Mouse (Mus musculus): ENCODE results near the gene Cd63. TPM values are rescaled to one million over a fixed set of nuclear protein-coding genes. Genes with fewer than 3 reads are reported as not detected.

The Cd63 gene
- total RNA-seq (2017): 38.5 and 39.6 TPM in 2 replicates

DNA sequence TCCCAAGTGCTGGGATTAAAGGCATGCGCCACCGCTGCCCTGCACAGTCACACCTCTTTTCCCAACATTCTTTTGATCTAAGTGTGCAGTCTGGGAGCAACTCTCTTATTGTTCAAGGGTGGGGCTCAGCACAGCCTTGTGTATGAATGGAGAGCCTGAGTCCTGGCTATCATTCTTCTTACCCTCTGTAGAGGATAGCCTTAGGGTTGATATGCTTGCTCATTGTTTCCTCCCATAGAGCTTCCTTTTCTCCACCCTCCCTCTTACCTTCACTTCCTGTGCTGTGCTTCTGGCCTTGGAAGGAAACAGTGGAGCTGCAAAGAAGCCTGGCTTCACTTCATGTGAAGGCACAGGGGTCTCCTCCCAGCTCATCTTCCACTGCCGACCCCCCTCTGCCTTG is at the start of gene Cd63:
Gene Cd63 (plus strand): TSS at position 292 of the 400 bp plus-strand sequence.
- peak; percentile 43; the same call in 1 of the 2 replicates for ATAC-seq (replicated peaks; ENCODE audit: low read depth, poor library complexity, severe bottlenecking)

DNA sequence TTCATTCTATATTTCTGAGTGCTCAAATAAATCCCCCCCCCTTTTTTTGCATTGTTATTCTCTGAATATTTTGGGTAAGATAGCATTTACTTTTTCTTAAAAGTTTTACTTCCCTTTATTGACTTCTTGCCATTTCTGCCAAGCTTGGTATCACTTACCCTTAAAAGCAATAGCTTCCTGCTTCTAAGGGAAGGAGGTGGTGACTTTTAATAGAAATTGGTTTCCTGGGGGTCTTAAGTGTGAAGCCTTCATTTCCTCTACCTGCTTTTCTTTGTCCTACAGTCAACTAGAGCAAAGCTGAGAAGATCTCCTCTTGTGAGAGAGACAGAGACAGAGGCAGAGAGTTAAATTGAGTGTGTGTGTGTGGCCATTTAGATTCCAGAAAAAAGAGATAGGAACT is 39.6 kb upstream of the Cd63 start:
- ATAC-seq (replicated peaks; ENCODE audit: low read depth, poor library complexity, severe bottlenecking): 0 out of 2 replicates have a peak, but pooled peaks have one; percentile 45

DNA sequence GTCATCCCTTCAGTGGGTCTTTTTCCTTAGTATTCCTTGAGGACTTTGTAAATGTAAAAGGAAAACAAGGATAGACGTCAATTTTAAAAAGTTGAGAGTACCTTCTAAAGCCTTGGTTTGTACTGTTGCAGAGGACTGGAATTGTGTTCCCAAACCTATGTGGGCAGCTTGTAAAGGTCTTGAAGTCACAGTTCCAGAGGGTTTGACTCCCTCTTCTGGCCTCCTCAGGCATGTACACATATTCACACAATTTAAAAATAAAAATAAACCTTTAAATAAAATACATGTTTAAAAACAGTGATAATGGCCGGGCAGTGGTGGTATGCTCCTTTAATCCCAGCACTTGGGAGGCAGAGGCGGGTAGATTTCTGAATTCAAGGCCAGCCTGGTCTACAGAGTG is 34.7 kb upstream of the Cd63 start:
- 0 out of 2 replicates have a peak, but pooled peaks have one; percentile 54 for ATAC-seq (replicated peaks; ENCODE audit: low read depth, poor library complexity, severe bottlenecking)

DNA sequence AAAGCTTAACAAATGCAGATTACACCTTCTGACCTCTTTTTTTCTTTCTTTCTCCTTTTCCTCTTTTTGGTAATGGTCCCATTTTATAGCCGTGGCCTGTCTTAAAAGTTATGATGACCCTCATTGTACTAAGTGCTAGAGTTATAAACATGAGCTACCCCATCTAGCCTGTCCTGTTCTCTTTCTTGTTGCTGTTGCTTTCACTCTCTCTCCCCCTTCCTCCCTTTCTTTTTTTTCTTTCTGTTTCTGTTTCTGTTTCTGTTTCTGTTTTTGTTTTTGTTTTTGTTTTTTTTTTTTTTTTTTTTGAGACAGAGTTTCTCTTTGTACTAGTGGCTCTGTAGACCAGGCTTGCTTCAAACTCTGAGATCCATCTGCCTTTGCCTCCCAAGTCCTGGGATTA is 34.3 kb upstream of the Cd63 start:
- ATAC-seq (replicated peaks; ENCODE audit: low read depth, poor library complexity, severe bottlenecking): no peak

DNA sequence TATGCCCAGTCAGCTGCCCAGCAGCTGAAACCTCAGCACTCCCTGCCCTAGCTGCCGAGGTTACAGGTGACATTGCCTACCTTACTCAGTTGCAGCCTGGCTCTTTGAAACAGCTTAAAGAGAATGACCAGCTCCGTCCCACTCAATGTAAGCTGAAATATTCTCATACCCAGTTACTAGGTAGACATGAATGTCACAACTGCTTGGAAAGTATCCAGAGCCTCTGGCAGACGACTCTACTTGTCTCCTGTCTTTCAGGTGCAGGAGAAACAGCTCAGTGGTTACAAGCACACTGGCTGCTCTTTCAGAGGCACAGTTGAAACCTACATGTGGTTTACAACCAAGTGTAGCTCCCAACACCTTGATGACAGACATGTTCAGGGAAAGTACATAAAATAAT is 30.4 kb upstream of the Cd63 start:
- ATAC-seq (replicated peaks; ENCODE audit: low read depth, poor library complexity, severe bottlenecking): no peak

DNA sequence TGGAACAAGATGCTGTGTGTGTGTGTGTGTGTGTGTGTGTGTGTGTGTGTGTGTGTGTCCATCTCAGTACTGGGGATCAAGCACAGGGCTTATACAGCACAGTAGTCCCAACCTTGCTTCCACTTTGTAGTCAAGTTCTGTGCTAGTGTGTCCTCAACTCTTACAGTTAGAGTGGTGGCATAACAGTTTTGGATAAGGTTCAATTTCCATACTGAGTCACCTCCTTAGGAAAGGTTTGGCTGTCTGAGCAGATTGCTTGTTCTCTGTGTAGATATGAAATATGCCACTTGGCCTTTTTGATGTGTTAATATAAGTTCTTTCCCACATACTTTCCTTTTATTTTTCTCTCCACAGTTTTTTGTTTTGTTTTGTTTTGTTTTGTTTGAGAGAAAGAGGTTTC is 22.5 kb upstream of the Cd63 start:
- ATAC-seq (replicated peaks; ENCODE audit: low read depth, poor library complexity, severe bottlenecking): no peak

DNA sequence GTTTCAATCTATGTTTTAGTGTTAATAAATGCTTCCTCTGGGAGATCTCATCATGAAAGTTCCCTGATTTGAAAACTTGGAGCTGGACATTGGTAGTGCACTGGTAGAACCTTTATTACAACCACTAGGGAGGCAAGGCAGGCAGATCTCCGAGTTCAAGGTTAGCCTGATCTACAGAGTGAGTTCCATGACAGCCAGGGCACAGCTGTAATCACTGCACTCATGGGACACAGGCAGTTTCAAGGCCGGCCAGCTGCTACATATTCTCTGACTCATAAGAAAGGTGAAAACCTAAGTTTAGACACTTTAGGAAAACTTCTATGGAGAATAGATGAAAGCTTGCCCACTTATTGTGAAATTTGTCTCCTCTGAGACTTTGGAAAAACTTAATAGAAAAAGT is 22.0 kb upstream of the Cd63 start:
- no peak for ATAC-seq (replicated peaks; ENCODE audit: low read depth, poor library complexity, severe bottlenecking)

DNA sequence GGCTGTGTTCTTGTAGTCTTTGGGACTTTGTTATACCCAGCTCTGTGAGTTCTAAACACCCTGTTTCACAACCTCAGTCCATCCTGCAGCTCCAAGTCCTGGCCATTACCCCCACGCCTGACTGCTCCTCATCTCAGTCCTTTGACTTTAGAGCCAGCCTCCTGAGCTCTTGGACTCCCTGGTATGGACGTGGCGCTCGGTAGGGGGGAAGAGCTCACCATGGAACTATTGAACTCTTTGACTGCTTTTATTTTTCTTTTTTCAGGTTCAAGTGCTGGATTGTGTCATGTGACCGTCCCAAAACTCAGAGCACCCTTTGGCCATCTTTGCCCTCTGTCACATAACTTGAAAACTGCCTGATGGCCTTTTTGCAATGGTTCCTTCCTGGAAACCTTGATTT is 18.7 kb upstream of the Cd63 start:
- ATAC-seq (replicated peaks; ENCODE audit: low read depth, poor library complexity, severe bottlenecking): no peak

DNA sequence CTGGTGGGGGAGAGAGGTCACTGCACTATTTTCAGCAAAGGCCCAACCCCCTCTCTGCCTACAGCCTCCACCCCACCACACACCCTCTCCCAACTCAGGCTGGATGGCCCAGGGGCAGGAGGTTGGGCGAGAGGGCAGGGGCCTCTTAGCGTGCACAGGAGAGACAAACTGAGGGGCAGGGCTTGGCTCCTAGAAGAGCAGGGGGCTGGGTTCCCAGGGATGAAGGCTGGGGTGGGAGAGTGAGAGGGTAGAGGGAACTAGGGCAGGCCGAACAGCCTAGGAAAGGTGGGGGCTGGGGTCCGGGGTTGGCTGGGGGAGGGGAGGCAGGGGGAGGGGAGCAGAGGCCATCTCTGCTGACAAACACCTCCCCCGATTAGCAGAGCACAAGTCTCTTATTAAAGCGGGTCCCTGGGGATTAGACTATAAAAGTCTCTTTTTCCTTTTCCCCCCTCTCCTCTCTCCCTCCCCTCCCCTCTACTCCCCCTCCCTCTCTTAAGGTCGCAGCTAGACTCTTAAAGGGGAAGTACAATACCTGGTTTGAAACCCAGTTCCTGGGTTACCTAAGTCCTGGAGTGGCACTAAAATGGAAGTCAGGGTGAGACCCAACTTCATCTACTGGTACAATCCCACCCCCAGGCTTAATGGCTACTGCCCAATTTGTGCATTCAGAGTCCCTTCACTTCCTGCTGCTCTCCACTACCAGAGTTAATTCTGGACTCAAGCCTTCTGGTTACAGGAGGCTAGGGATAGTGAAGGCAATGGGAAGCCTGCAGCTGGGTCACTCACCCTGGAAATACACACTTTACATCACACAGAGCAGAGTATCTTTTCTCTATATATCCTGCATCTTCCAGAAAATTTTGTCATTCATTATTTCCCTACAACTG is 11.6 kb upstream of the Cd63 start:
- no peak for ATAC-seq (replicated peaks; ENCODE audit: low read depth, poor library complexity, severe bottlenecking)

DNA sequence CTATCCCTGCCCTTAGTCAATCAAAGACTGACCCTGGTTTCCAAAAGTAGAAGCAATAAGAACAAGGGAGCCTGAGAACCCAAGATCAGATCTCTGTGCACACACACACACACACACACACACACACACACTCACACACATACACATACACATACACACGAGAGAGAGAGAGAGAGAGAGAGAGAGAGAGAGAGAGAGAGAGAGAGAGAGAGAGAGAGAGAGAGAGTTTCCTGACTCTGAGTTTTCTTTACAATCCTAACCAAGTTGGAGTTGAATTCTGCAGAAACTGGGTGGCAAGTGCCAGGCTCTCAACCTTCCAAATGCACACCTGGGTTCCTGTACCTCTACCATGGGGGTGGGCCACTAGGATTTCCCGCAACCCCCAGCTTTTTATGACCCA is 10.9 kb upstream of the Cd63 start:
- no peak for ATAC-seq (replicated peaks; ENCODE audit: low read depth, poor library complexity, severe bottlenecking)

DNA sequence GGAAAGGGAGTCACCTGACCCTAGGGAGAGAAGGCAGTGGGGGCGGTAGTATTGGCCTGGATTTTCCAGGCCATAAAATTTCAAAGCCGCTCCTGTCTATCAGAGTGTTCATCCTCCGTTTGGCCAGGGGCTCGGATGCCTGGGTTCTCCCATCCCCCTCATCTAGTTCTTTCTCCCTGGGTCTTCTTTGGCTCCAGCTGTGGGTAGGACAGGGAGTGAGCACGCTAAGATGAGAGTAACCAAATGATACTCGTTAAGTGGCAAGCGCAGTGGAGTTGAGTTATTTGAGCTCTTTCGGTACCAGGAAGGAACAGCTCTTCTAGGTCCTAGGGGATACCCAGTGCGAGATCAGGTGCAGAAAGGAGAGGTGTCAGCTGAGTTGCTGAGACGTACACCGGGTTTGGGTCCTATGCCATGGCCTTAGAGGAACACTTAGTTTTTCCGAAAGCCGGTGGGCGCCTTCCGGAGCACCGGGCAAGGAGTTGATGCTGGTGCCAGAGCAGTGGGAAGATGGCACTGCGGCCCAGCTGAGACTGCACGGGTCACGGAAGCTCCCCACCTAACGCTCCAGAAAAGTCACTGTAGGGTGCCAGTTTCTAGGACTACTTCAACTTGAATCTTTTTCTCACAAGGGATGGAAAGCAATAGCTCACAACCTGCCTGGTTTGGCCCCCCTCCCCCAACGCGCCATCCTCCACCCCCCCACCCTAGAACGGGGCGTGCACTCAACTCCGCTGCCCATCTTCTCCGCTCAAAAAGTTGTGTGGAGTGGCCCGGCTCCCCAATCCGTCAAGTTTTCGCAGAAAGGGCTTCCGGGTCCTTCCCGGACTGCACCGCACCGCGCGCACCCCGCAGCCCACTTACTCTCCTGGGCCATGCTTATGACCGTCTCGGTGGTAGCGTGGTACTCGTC is 10.2 kb upstream of the Cd63 start:
- 0 out of 2 replicates have a peak, but pooled peaks have one; percentile 5 for ATAC-seq (replicated peaks; ENCODE audit: low read depth, poor library complexity, severe bottlenecking)

DNA sequence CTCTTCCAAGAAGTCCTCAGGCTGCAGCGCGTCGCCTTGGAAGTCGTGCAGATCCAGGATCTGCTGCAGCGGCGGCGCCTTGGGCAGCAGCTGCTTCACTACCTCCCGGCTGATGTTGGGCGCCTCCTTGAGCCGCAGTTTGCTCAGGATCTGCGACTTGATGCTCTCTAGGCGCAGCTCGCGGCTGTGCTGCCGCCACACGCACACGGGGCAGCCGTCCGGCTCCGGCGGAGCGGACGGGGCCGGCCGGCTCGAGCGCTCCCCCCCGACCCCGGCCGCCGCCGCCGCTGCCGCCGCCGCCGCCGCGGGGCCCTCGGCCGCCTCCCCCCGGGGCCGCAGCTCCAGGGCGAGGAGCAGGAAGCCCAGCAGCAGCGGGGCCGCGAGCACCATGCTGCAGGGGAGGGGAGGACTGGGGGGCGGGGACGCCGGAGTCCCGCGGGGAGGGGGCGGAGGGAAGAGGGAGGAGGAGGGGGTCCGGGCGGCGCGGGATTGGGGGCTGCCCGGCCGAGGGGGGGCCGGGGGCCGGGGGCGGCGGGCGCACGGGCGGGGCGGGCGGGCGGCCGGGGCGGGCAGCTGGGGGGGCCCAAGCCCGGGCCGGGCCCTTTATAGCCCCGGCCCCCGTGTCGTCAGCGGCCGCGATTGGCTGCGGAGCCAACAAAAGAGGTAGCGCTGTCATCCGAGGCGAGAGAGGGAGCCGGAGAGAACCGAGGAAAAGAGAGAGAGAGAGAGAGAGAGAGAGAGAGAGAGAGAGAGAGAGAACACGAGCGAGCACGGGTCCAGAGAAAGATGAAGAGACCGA is 9.3 kb upstream of the Cd63 start, which contains the start of gene Gdf11:
Gene Gdf11 (minus strand): TSS at position 423 of the 799 bp plus-strand sequence.
- 0 out of 2 replicates have a peak, but pooled peaks have one; percentile 13 for ATAC-seq (replicated peaks; ENCODE audit: low read depth, poor library complexity, severe bottlenecking)

DNA sequence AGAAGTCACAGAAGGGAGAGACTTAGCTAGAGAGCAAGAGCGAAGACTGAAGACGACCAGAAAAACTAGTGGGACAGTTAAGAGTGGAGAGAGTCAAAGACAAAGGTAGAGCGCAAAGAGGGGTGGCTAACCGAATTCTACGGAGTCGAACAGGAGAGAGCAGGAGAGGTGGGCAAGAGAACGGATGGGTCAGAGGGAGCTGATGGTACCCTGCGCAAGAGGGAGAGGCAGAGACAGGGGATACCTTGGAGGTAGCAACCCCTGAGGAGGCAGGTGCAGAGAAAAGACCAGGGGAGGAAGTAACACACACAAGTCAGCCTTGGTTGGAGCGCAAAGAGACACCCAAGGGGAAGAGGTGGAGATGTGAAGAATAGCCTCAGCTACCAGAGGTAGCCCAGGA is 8.5 kb upstream of the Cd63 start:
- no peak for ATAC-seq (replicated peaks; ENCODE audit: low read depth, poor library complexity, severe bottlenecking)

DNA sequence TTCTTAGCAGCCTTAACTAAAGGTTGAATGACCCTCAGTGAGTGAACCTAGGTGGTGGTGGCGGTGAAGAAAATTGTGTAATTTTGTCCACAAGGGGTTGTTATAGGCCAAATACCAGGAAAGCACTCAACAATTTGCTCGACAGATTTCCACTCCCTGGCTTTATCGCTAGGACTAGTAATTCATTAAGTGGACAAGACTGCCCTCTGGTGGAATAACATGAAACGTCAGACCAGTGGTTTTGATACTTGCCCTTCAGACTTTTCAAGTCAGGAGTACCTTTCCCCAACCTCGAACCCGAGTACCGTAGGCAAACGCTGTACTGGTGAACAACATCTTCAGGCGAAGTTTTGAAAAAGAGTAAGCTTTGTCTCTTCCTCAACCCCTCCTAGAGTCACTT is 5.4 kb upstream of the Cd63 start:
- peak; percentile 71 for ATAC-seq (replicated peaks; ENCODE audit: low read depth, poor library complexity, severe bottlenecking)

DNA sequence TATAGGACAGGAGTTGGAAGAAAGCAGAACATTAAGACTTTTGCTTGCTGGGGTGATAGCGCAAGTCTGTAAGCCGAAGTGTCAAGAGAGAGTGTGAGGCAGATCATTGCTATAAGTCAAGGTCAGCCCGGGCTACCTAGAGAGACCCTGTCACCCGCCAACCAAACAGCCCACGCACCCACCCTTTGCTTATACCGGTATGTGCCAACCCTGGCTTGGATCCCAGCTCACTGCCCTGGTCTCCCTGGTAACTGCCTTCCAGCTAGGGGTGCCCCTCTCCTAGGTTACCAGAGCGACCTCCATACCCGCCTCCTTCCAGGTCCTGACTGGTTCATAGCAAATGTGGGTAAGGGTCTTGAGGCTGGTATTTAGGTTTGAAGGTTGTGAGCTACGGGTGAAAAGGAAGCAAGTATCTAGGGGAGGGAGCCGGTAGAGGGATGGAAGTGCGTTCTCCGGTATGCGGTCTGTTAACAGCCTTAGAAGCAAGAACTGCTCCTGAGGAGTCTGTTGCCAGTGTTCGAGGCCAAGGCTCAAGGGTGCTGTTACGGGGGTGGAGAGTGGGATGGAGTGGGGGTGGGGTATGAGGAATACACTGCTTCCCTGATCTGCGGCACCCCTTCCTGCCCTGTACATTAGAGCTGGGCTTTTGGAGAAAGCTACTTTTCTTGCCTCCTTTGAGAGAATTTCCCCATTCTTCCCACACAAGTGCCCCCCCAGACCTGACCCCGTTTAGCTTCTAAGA is 4.7 kb upstream of the Cd63 start:
- ATAC-seq (replicated peaks; ENCODE audit: low read depth, poor library complexity, severe bottlenecking): peak; percentile 7; the same call in 1 of the 2 replicates

DNA sequence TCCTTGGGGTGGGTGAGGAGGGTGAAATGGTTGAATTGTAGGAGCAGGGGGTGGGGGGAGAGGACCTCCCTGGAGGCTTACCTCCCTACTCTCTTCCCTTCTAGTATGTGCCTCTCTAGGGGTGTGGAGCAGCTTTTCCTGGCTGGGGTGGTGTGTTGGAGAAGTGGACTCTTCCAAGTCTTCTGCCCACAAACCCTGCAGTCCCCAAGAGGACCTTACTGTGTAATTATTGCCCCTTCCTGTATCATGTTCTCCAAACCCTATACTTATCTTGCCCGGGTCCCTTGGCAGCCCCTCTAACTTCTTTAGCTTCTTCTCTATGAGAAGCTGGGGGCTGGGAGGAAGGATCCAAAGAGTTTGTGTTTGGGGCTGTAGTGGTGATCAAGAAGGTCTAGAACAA is 4.0 kb upstream of the Cd63 start:
- no peak for ATAC-seq (replicated peaks; ENCODE audit: low read depth, poor library complexity, severe bottlenecking)

DNA sequence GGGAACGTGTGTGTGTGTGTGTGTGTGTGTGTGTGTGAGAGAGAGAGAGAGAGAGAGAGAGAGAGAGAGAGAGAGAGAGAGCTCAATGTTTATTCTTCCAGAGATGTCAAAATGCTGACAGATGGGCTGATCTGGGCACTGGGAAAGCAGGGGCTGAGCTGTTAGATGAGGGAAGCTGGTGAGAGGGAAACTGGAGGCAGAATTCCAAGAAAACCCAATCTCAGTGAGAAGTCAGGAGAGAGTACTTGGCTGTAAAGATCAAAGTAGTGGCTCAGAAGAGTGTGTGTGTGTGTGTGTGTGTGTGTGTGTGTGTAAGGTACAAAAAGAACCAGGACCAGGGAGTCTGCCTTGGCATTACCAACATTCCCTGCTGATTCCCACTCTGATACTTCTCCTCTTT is 3.3 kb upstream of the Cd63 start:
- no peak for ATAC-seq (replicated peaks; ENCODE audit: low read depth, poor library complexity, severe bottlenecking)

DNA sequence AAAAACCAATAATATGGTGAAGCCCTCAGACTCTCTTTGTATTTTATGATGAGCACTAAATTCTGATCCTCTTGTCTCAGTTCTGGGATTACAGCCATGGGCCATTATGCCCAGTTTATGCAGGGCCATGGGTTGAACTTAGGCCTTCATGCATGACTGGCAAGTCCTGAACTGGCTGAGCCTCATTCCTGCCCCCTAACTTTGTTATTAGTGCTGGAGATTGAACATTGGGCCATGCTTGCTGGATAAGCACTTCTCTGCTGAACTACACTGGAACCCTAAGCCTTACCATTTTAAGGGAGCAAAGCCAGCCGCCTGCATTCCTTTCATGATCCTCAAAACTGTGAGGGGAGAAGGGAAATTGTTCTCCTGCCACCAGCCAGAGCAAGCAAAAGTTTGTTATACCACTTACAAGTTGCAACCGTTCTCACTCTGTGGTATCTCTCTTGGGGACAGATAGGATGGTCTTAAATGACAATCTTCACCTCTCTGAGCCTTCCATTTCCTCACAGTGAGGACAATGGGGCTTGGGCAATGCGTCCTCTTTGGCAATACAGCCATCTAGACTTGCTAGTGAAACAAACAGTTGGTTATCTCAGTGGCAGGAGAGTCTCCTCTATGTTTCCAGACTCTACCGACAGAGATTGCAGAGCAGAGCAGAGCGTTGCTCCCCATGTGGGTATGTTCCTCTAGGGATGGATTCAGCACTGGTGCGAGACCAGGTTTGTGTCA is 864 bp upstream of the Cd63 start:
- ATAC-seq (replicated peaks; ENCODE audit: low read depth, poor library complexity, severe bottlenecking): no peak

DNA sequence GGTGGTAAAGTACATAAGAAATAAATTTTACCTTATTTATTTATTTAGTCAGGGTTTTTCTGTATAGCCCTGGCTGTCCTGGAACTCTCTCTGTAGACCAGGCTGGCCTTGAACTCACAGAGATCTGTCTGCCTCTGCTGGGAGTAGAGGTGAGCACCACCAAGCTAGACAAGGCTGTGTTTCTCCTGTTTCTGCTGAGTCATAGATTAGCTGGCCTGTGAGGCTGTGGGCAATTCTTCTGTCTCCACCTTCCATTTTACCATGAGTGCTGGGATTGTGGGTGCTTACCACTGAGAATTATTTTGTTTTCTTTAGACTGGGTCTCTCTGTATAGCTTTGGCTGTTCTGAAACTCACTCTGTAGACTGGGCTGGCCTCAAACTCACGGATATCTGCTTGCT is 620 bp downstream of the Cd63 start:
- ATAC-seq (replicated peaks; ENCODE audit: low read depth, poor library complexity, severe bottlenecking): peak; percentile 33; the same call in 1 of the 2 replicates
